Mouse (Mus musculus) midbrain, embryonic 15.5 days (tissue): ENCODE data around the gene Chrdl2. TPM values are rescaled to one million over a fixed set of nuclear protein-coding genes. Genes with fewer than 3 reads are reported as not detected.

Source experiments
- ATAC-seq: fragments of 200-750 bp; cut with Nextera tagmentation; replicated peaks from 2 replicates; pipeline ENCODE4 v1.8.0; 2017; ENCODE audit warnings: moderate TSS enrichment
- H3K27ac ChIP-seq: fragments of 300-500 bp; sonication (generic); 2 replicates; pipeline ENCODE4 v1.5.1; 2015; ENCODE audit warnings: mild to moderate bottlenecking, inconsistent platforms
- H3K27me3 ChIP-seq: fragments of 300-500 bp; sonication (generic); replicated peaks from 2 replicates; pipeline ENCODE4 v1.6.1; 2015; ENCODE audit warnings: inconsistent platforms
- H3K36me3 ChIP-seq: fragments of 300-500 bp; sonication (generic); replicated peaks from 2 replicates; pipeline ENCODE4 v1.6.1; 2015; ENCODE audit warnings: inconsistent platforms
- H3K4me1 ChIP-seq: fragments of 300-500 bp; sonication (generic); 2 replicates; pipeline ENCODE4 v1.6.1; 2015; ENCODE audit warnings: inconsistent platforms
- H3K4me2 ChIP-seq: fragments of 300-500 bp; sonication (generic); 2 replicates; pipeline ENCODE4 v1.6.1; 2015; ENCODE audit warnings: inconsistent platforms, mild to moderate bottlenecking, moderate library complexity
- H3K4me3 ChIP-seq: fragments of 300-500 bp; sonication (generic); 2 replicates; pipeline ENCODE4 v1.5.1; 2015; ENCODE audit warnings: mild to moderate bottlenecking, inconsistent platforms
- H3K9ac ChIP-seq: fragments of 300-500 bp; sonication (generic); 2 replicates; pipeline ENCODE4 v1.6.1; 2015; ENCODE audit warnings: mild to moderate bottlenecking, inconsistent platforms
- H3K9me3 ChIP-seq: fragments of 300-500 bp; sonication (generic); 2 replicates; pipeline ENCODE4 v1.6.1; 2016; ENCODE audit warnings: inconsistent platforms
- WGBS: fragments of 180-500 bp; shearing (Covaris S2); methylation state at CpG from one replicate; pipeline ENCODE4 v1.1.7; 2015; ENCODE audit warnings: mixed read lengths; 5-methylcytosine and 5-hydroxymethylcytosine counted together
- polyA plus RNA-seq: library from polyadenylated mRNA; unstranded; fragments of >200 nt; fragmentation: Nextera tagmentation; extraction: Ambion mirVana; gene quantifications from 2 replicates; pipeline ENCODE4 v1.2.1, GENCODE M21; 2015

The Chrdl2 gene
- polyA plus RNA-seq, 1 experiment from 2014 or later = not detected

GRCm38 (mm10) chr7:99990990-99991707 lies 14.8 kb upstream of the Chrdl2 start:
- Histone ChIP-seq H3K4me2 (no peak overlapping the region), H3K36me3 (no peaks in the 10 kb centered on the region)
- 80% methylated on average over 8 of the region's 8 CpGs for WGBS

GRCm38 (mm10) chr7:99993159-99993558 lies 12.8 kb upstream of the Chrdl2 start:
- no peaks in the 10 kb centered on the region for H3K9me3 ChIP-seq
- H3K4me2 ChIP-seq = no peak overlapping the region
- ATAC-seq = no peak
- no peak overlapping the region for H3K4me3 ChIP-seq
- H3K9ac ChIP-seq = no peak overlapping the region
- no peaks in the 10 kb centered on the region for H3K4me1 ChIP-seq
- no peak overlapping the region for H3K27ac ChIP-seq
- H3K36me3 ChIP-seq = no peaks in the 10 kb centered on the region
- H3K27me3 ChIP-seq = no peaks in the 10 kb centered on the region
- WGBS = 82% methylated on average over 7 of the region's 7 CpGs

More at GRCm38 (mm10) chr7:99990990-99991707, 14.8 kb upstream of the Chrdl2 start:
- Histone ChIP-seq H3K9me3 (no peaks in the 10 kb centered on the region), H3K9ac (no peak overlapping the region), H3K27ac (no peak overlapping the region), H3K4me1 (no peaks in the 10 kb centered on the region), H3K27me3 (no peaks in the 10 kb centered on the region), H3K4me3 (no peak overlapping the region)
- no peak for ATAC-seq

GRCm38 (mm10) chr7:99995186-99995585 lies 10.8 kb upstream of the Chrdl2 start:
- no peaks in the 10 kb centered on the region for H3K27me3 ChIP-seq
- H3K4me1 ChIP-seq = no peaks in the 10 kb centered on the region
- H3K4me3 ChIP-seq = no peak overlapping the region
- H3K9me3 ChIP-seq = no peaks in the 10 kb centered on the region
- no peak overlapping the region for H3K9ac ChIP-seq
- H3K36me3 ChIP-seq = no peaks in the 10 kb centered on the region
- H3K4me2 ChIP-seq = no peak overlapping the region
- WGBS = 69% methylated on average over 7 of the region's 7 CpGs
- H3K27ac ChIP-seq = no peak overlapping the region
- no peak for ATAC-seq

- Histone ChIP-seq H3K9ac (no peak overlapping the region), H3K9me3 (no peaks in the 10 kb centered on the region), H3K27me3 (no peaks in the 10 kb centered on the region), H3K4me2 (no peak overlapping the region), H3K36me3 (no peaks in the 10 kb centered on the region), H3K4me3 (no peak overlapping the region), H3K27ac (no peak overlapping the region), H3K4me1 (no peaks in the 10 kb centered on the region)
- ATAC-seq = no peak
- 85% methylated on average over 3 of the region's 3 CpGs for WGBS
Observed at GRCm38 (mm10) chr7:99998668-99999067, 7.3 kb upstream of the Chrdl2 start.

- peaks cover 13% of the 10 kb centered on the region for H3K4me1 ChIP-seq
- H3K9ac ChIP-seq = no peak overlapping the region
- H3K4me2 ChIP-seq = no peak overlapping the region
- H3K9me3 ChIP-seq = no peaks in the 10 kb centered on the region
- WGBS = 61% methylated on average over 9 of the region's 9 CpGs
- H3K36me3 ChIP-seq = no peaks in the 10 kb centered on the region
- H3K27me3 ChIP-seq = peaks cover 43% of the 10 kb centered on the region
- H3K27ac ChIP-seq = no peak overlapping the region
- no peak for ATAC-seq
- H3K4me3 ChIP-seq = no peak overlapping the region
Observed at GRCm38 (mm10) chr7:100003781-100004180, 2.2 kb upstream of the Chrdl2 start.

GRCm38 (mm10) chr7:100006411-100006810 lies 439 bp downstream of the Chrdl2 start:
- WGBS = 4% methylated on average over 11 of the region's 11 CpGs
- Histone ChIP-seq H3K4me2 (peak overlapping the region; percentile 99), H3K27me3 (peaks cover 52% of the 10 kb centered on the region), H3K27ac (no peak overlapping the region), H3K9me3 (no peaks in the 10 kb centered on the region), H3K4me1 (peaks cover 13% of the 10 kb centered on the region), H3K4me3 (peak overlapping the region; percentile 51), H3K9ac (no peak overlapping the region), H3K36me3 (no peaks in the 10 kb centered on the region)
- ATAC-seq = no peak

- Histone ChIP-seq H3K27ac (no peak overlapping the region), H3K9ac (no peak overlapping the region), H3K4me1 (peaks cover 13% of the 10 kb centered on the region), H3K36me3 (no peaks in the 10 kb centered on the region), H3K9me3 (no peaks in the 10 kb centered on the region), H3K4me3 (no peak overlapping the region), H3K27me3 (peaks cover 52% of the 10 kb centered on the region), H3K4me2 (no peak overlapping the region)
- 90% methylated on average over 4 of the region's 4 CpGs for WGBS
- ATAC-seq = no peak
Observed at GRCm38 (mm10) chr7:100008765-100009164, 2.8 kb downstream of the Chrdl2 start.

GRCm38 (mm10) chr7:100009640-100010039 lies 3.7 kb downstream of the Chrdl2 start:
- no peak overlapping the region for H3K4me3 ChIP-seq
- no peaks in the 10 kb centered on the region for H3K9me3 ChIP-seq
- no peak for ATAC-seq
- 10% methylated on average over 11 of the region's 11 CpGs for WGBS
- H3K9ac ChIP-seq = no peak overlapping the region
- H3K4me1 ChIP-seq = peaks cover 13% of the 10 kb centered on the region
- no peak overlapping the region for H3K27ac ChIP-seq
- H3K27me3 ChIP-seq = peaks cover 44% of the 10 kb centered on the region
- H3K4me2 ChIP-seq = no peak overlapping the region
- H3K36me3 ChIP-seq = no peaks in the 10 kb centered on the region

- Histone ChIP-seq H3K36me3 (no peaks in the 10 kb centered on the region), H3K27me3 (peaks cover 37% of the 10 kb centered on the region), H3K4me3 (no peak overlapping the region), H3K27ac (no peak overlapping the region), H3K9me3 (no peaks in the 10 kb centered on the region), H3K4me2 (no peak overlapping the region), H3K4me1 (peaks cover 7% of the 10 kb centered on the region), H3K9ac (no peak overlapping the region)
- 72% methylated on average over 5 of the region's 5 CpGs for WGBS
- no peak for ATAC-seq
Observed at GRCm38 (mm10) chr7:100010711-100011110, 4.7 kb downstream of the Chrdl2 start.

GRCm38 (mm10) chr7:100012085-100012484 lies 6.1 kb downstream of the Chrdl2 start:
- H3K4me3 ChIP-seq = no peak overlapping the region
- no peaks in the 10 kb centered on the region for H3K4me1 ChIP-seq
- WGBS = 60% methylated on average over 8 of the region's 8 CpGs
- no peak overlapping the region for H3K4me2 ChIP-seq
- no peak for ATAC-seq
- H3K9me3 ChIP-seq = no peaks in the 10 kb centered on the region
- H3K27ac ChIP-seq = no peak overlapping the region
- H3K27me3 ChIP-seq = peaks cover 26% of the 10 kb centered on the region
- no peaks in the 10 kb centered on the region for H3K36me3 ChIP-seq
- no peak overlapping the region for H3K9ac ChIP-seq

GRCm38 (mm10) chr7:100012515-100012914 lies 6.5 kb downstream of the Chrdl2 start:
- peaks cover 22% of the 10 kb centered on the region for H3K27me3 ChIP-seq
- no peak overlapping the region for H3K4me3 ChIP-seq
- no peaks in the 10 kb centered on the region for H3K4me1 ChIP-seq
- no peaks in the 10 kb centered on the region for H3K9me3 ChIP-seq
- no peak overlapping the region for H3K9ac ChIP-seq
- 61% methylated on average over 6 of the region's 6 CpGs for WGBS
- no peaks in the 10 kb centered on the region for H3K36me3 ChIP-seq
- H3K27ac ChIP-seq = no peak overlapping the region
- no peak for ATAC-seq
- H3K4me2 ChIP-seq = no peak overlapping the region

GRCm38 (mm10) chr7:100014123-100014600 lies 8.2 kb downstream of the Chrdl2 start:
- no peak for ATAC-seq
- H3K4me1 ChIP-seq = no peaks in the 10 kb centered on the region
- H3K36me3 ChIP-seq = no peaks in the 10 kb centered on the region
- H3K27me3 ChIP-seq = peaks cover 7% of the 10 kb centered on the region
- H3K9ac ChIP-seq = no peak overlapping the region
- H3K4me2 ChIP-seq = no peak overlapping the region
- H3K27ac ChIP-seq = no peak overlapping the region
- no peaks in the 10 kb centered on the region for H3K9me3 ChIP-seq
- WGBS = 74% methylated on average over 8 of the region's 8 CpGs
- no peak overlapping the region for H3K4me3 ChIP-seq

- H3K4me3 ChIP-seq = no peak overlapping the region
- H3K9ac ChIP-seq = no peak overlapping the region
- no peak overlapping the region for H3K27ac ChIP-seq
- no peak overlapping the region for H3K4me2 ChIP-seq
- no peaks in the 10 kb centered on the region for H3K36me3 ChIP-seq
- no peaks in the 10 kb centered on the region for H3K4me1 ChIP-seq
- ATAC-seq = no peak
- no peaks in the 10 kb centered on the region for H3K27me3 ChIP-seq
- WGBS = 94% methylated on average over 8 of the region's 8 CpGs
- no peaks in the 10 kb centered on the region for H3K9me3 ChIP-seq
Observed at GRCm38 (mm10) chr7:100017056-100017455, 11.1 kb downstream of the Chrdl2 start.
